Mouse (Mus musculus) liver, postnatal 0 days (tissue): ENCODE data around the gene Col17a1. TPM values are rescaled to one million over a fixed set of nuclear protein-coding genes. Genes with fewer than 3 reads are reported as not detected.

Source experiments
- ATAC-seq: fragments of 200-750 bp; cut with Nextera tagmentation; 2 replicates; pipeline ENCODE4 v1.8.0; 2017; ENCODE audit warnings: mild to moderate bottlenecking, moderate library complexity
- DNase-seq: peaks from one replicate; pipeline ENCODE4 v3.0.0-alpha.2; 2016
- H3K27ac ChIP-seq: fragments of 300-500 bp; sonication (generic); 2 replicates; pipeline ENCODE4 v1.5.1; 2014; ENCODE audit warnings: antibody characterized with exemption, moderate library complexity, mild to moderate bottlenecking, low read depth
- H3K27me3 ChIP-seq: fragments of 300-500 bp; sonication (generic); 2 replicates; pipeline ENCODE4 v1.6.1; 2014; ENCODE audit warnings: low read length, control low read depth, mixed read lengths; ENCODE audit not compliant: insufficient read depth
- H3K36me3 ChIP-seq: fragments of 300-500 bp; sonication (generic); replicated peaks from 2 replicates; pipeline ENCODE4 v1.6.1; 2014; ENCODE audit warnings: mild to moderate bottlenecking, control low read depth, low read length, moderate library complexity, mixed read lengths; ENCODE audit not compliant: insufficient read depth
- H3K4me1 ChIP-seq: fragments of 300-500 bp; sonication (generic); 2 replicates; pipeline ENCODE4 v1.6.1; 2014; ENCODE audit warnings: antibody characterized with exemption, mild to moderate bottlenecking, control low read depth; ENCODE audit not compliant: insufficient read depth
- H3K4me2 ChIP-seq: fragments of 300-500 bp; sonication (generic); 2 replicates; pipeline ENCODE4 v1.6.1; 2014; ENCODE audit warnings: low read depth, mild to moderate bottlenecking, low read length, moderate library complexity, mixed read lengths
- H3K4me3 ChIP-seq: fragments of 300-500 bp; sonication (generic); 2 replicates; pipeline ENCODE4 v1.5.1; 2014; ENCODE audit warnings: low read depth, low read length
- H3K9ac ChIP-seq: fragments of 300-500 bp; sonication (generic); replicated peaks from 2 replicates; pipeline ENCODE4 v1.6.1; 2014; ENCODE audit warnings: mild to moderate bottlenecking, moderate library complexity
- H3K9me3 ChIP-seq: fragments of 300-500 bp; sonication (generic); 2 replicates; pipeline ENCODE4 v1.6.1; 2016; ENCODE audit warnings: mild to moderate bottlenecking, control low read depth, low read length, mixed read lengths
- CTCF ChIP-seq: sonication (generic); IDR thresholded peaks from 2 replicates; pipeline ENCODE4 v1.5.1; 2016; ENCODE audit warnings: antibody characterized with exemption, low read depth
- EP300 ChIP-seq: IDR thresholded peaks from 2 replicates; pipeline ENCODE4 v1.6.1; 2016; ENCODE audit warnings: antibody characterized with exemption, low read depth, mild to moderate bottlenecking
- WGBS: fragments of 180-500 bp; shearing (Covaris S2); extraction: QIAGEN DNeasy Blood & Tissue Kit; methylation state at CpG from one replicate; pipeline ENCODE4 v1.1.7; 2014; ENCODE audit not compliant: insufficient replicate concordance; 5-methylcytosine and 5-hydroxymethylcytosine counted together
- polyA plus RNA-seq: library from polyadenylated mRNA; unstranded; fragments of >200 nt; fragmentation: Nextera tagmentation; extraction: Ambion mirVana; gene quantifications from 2 replicates; pipeline ENCODE4 v1.2.1, GENCODE M21; 2015

Col17a1 gene
- polyA plus RNA-seq, 1 experiment from 2014 or later: 0.11 TPM

GRCm38 (mm10) chr19:47630381-47630780 lies 61.5 kb downstream of the Col17a1 start:
- H3K36me3 ChIP-seq: peaks cover 22% of the 10 kb centered on the region
- no peak overlapping the region for H3K4me3 ChIP-seq
- no peaks in the 10 kb centered on the region for H3K9me3 ChIP-seq
- no peak overlapping the region for H3K27ac ChIP-seq
- DNase-seq (no peak), ATAC-seq (no peak)
- no peaks in the 10 kb centered on the region for H3K4me1 ChIP-seq
- WGBS: 82% methylated on average over 5 of the region's 5 CpGs
- H3K4me2 ChIP-seq: no peak overlapping the region
- TF ChIP-seq CTCF (no peak), EP300 (no peak)
- no peak overlapping the region for H3K9ac ChIP-seq
- no peaks in the 10 kb centered on the region for H3K27me3 ChIP-seq

GRCm38 (mm10) chr19:47629068-47629467 lies 62.8 kb downstream of the Col17a1 start:
- no peaks in the 10 kb centered on the region for H3K4me1 ChIP-seq
- 85% methylated on average over 5 of the region's 5 CpGs for WGBS
- DNase-seq (no peak), ATAC-seq (no peak)
- no peaks in the 10 kb centered on the region for H3K9me3 ChIP-seq
- no peak for TF ChIP-seq CTCF
- no peak for TF ChIP-seq EP300
- no peaks in the 10 kb centered on the region for H3K27me3 ChIP-seq
- no peak overlapping the region for H3K27ac ChIP-seq
- no peak overlapping the region for H3K4me3 ChIP-seq
- peaks cover 28% of the 10 kb centered on the region for H3K36me3 ChIP-seq
- no peak overlapping the region for H3K4me2 ChIP-seq
- no peak overlapping the region for H3K9ac ChIP-seq

GRCm38 (mm10) chr19:47627450-47627849 lies 64.4 kb downstream of the Col17a1 start:
- no peak for ATAC-seq
- Histone ChIP-seq H3K27ac (no peak overlapping the region), H3K4me3 (no peak overlapping the region), H3K36me3 (peaks cover 40% of the 10 kb centered on the region), H3K4me1 (no peaks in the 10 kb centered on the region), H3K9ac (no peak overlapping the region), H3K27me3 (no peaks in the 10 kb centered on the region), H3K9me3 (no peaks in the 10 kb centered on the region), H3K4me2 (no peak overlapping the region)
- 87% methylated on average over 10 of the region's 10 CpGs for WGBS
- no peak for TF ChIP-seq EP300
- no peak for DNase-seq

DNA sequence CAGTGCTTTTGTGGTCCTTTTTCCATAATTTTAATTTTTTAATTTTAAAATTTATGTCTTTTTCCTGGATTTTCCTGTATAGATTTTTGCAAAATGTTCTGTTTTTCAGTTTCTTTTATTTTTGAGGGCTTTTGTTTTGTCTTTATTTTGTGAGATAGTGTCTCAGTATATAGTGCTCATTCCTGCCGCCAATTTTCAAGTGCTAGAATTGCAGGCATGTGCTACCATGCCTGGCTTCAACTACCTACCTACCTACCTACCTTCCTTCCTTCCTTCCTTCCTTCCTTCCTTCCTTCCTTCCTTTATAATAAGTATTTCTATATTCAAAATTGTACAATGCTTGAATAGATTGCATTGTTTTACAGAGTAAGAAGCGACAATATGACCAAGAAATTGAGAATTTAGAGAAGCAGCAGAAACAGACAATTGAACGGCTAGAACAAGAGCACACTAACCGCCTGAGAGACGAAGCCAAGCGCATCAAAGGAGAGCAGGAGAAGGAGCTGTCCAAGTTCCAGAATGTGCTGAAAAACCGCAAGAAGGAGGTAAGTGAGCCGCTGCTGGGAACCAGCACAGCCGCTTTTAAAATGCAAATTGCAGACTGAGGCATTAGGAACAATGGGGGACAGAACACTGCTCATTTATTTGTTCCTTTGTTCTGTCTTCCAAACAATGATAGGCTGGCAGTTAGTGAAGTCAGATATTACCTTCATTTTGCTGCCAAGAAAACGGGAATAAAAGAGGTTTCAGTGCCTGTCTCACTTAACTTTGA lies 66.8 kb downstream of the Col17a1 start:
- ATAC-seq (no peak), DNase-seq (no peak)
- Histone ChIP-seq H3K27me3 (no peaks in the 10 kb centered on the region), H3K4me3 (no peak overlapping the region), H3K9me3 (no peaks in the 10 kb centered on the region), H3K4me1 (no peaks in the 10 kb centered on the region), H3K4me2 (no peak overlapping the region), H3K36me3 (peaks cover 50% of the 10 kb centered on the region), H3K9ac (no peak overlapping the region), H3K27ac (no peak overlapping the region)
- TF ChIP-seq EP300 (no peak), CTCF (no peak)
- 86% methylated on average over 10 of the region's 10 CpGs for WGBS

GRCm38 (mm10) chr19:47621478-47621877 lies 70.4 kb downstream of the Col17a1 start:
- H3K27ac ChIP-seq: no peak overlapping the region
- TF ChIP-seq CTCF (no peak), EP300 (no peak)
- 85% methylated on average over 8 of the region's 8 CpGs for WGBS
- DNase-seq (no peak), ATAC-seq (no peak)
- no peak overlapping the region for H3K9ac ChIP-seq
- no peak overlapping the region for H3K4me2 ChIP-seq
- H3K36me3 ChIP-seq: peaks cover 61% of the 10 kb centered on the region
- no peaks in the 10 kb centered on the region for H3K27me3 ChIP-seq
- no peaks in the 10 kb centered on the region for H3K9me3 ChIP-seq
- no peaks in the 10 kb centered on the region for H3K4me1 ChIP-seq
- no peak overlapping the region for H3K4me3 ChIP-seq

DNA sequence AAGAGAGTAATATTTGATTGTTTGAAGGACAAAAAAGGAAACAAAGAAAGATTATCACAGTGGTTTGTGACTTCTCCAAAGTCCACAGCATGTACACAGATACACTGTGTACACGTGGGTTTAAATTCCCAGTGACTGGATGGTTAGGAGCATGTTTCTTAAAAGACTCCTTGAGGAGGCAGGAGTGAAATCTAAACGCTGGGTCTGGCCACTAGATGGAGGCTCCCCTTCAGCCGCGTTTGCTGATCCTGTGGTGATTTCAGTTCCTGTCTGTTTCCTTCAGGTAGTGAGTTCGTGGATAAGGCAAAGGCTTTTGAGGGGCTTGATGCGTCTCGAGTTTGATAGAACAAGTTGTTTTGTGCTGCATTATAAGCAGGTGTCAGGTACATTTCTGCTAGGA lies 78.5 kb downstream of the Col17a1 start:
- H3K4me3 ChIP-seq: no peak overlapping the region
- ATAC-seq: no peak
- no peaks in the 10 kb centered on the region for H3K27me3 ChIP-seq
- no peak overlapping the region for H3K9ac ChIP-seq
- H3K36me3 ChIP-seq: peaks cover 47% of the 10 kb centered on the region
- H3K4me1 ChIP-seq: no peaks in the 10 kb centered on the region
- no peaks in the 10 kb centered on the region for H3K9me3 ChIP-seq
- no peak overlapping the region for H3K27ac ChIP-seq
- DNase-seq: no peak
- WGBS: 58% methylated on average over 7 of the region's 7 CpGs
- H3K4me2 ChIP-seq: no peak overlapping the region
- TF ChIP-seq CTCF (0 out of 2 replicates have a peak, but pooled peaks have one; percentile 9), EP300 (no peak)
